Mouse (Mus musculus) liver, postnatal 0 days (tissue): ENCODE results near the gene Wdr20. TPM values are rescaled to one million over a fixed set of nuclear protein-coding genes. Genes with fewer than 3 reads are reported as not detected.

Source experiments
- ATAC-seq: fragments of 200-750 bp; cut with Nextera tagmentation; 2 replicates; pipeline ENCODE4 v1.8.0; 2017; ENCODE audit warnings: mild to moderate bottlenecking, moderate library complexity
- DNase-seq: peaks from one replicate; pipeline ENCODE4 v3.0.0-alpha.2; 2016
- H3K27ac ChIP-seq: fragments of 300-500 bp; sonication (generic); 2 replicates; pipeline ENCODE4 v1.5.1; 2014; ENCODE audit warnings: antibody characterized with exemption, moderate library complexity, mild to moderate bottlenecking, low read depth
- H3K27me3 ChIP-seq: fragments of 300-500 bp; sonication (generic); 2 replicates; pipeline ENCODE4 v1.6.1; 2014; ENCODE audit warnings: low read length, control low read depth, mixed read lengths; ENCODE audit not compliant: insufficient read depth
- H3K36me3 ChIP-seq: fragments of 300-500 bp; sonication (generic); replicated peaks from 2 replicates; pipeline ENCODE4 v1.6.1; 2014; ENCODE audit warnings: mild to moderate bottlenecking, control low read depth, low read length, moderate library complexity, mixed read lengths; ENCODE audit not compliant: insufficient read depth
- H3K4me1 ChIP-seq: fragments of 300-500 bp; sonication (generic); 2 replicates; pipeline ENCODE4 v1.6.1; 2014; ENCODE audit warnings: antibody characterized with exemption, mild to moderate bottlenecking, control low read depth; ENCODE audit not compliant: insufficient read depth
- H3K4me2 ChIP-seq: fragments of 300-500 bp; sonication (generic); 2 replicates; pipeline ENCODE4 v1.6.1; 2014; ENCODE audit warnings: low read depth, mild to moderate bottlenecking, low read length, moderate library complexity, mixed read lengths
- H3K4me3 ChIP-seq: fragments of 300-500 bp; sonication (generic); 2 replicates; pipeline ENCODE4 v1.5.1; 2014; ENCODE audit warnings: low read depth, low read length
- H3K9ac ChIP-seq: fragments of 300-500 bp; sonication (generic); replicated peaks from 2 replicates; pipeline ENCODE4 v1.6.1; 2014; ENCODE audit warnings: mild to moderate bottlenecking, moderate library complexity
- H3K9me3 ChIP-seq: fragments of 300-500 bp; sonication (generic); 2 replicates; pipeline ENCODE4 v1.6.1; 2016; ENCODE audit warnings: mild to moderate bottlenecking, control low read depth, low read length, mixed read lengths
- CTCF ChIP-seq: sonication (generic); IDR thresholded peaks from 2 replicates; pipeline ENCODE4 v1.5.1; 2016; ENCODE audit warnings: antibody characterized with exemption, low read depth
- EP300 ChIP-seq: IDR thresholded peaks from 2 replicates; pipeline ENCODE4 v1.6.1; 2016; ENCODE audit warnings: antibody characterized with exemption, low read depth, mild to moderate bottlenecking
- WGBS: fragments of 180-500 bp; shearing (Covaris S2); extraction: QIAGEN DNeasy Blood & Tissue Kit; methylation state at CpG from one replicate; pipeline ENCODE4 v1.1.7; 2014; ENCODE audit not compliant: insufficient replicate concordance; 5-methylcytosine and 5-hydroxymethylcytosine counted together
- polyA plus RNA-seq: library from polyadenylated mRNA; unstranded; fragments of >200 nt; fragmentation: Nextera tagmentation; extraction: Ambion mirVana; gene quantifications from 2 replicates; pipeline ENCODE4 v1.2.1, GENCODE M21; 2015

Wdr20 gene
- polyA plus RNA-seq, 1 experiment from 2014 or later: 6.4 TPM

DNA sequence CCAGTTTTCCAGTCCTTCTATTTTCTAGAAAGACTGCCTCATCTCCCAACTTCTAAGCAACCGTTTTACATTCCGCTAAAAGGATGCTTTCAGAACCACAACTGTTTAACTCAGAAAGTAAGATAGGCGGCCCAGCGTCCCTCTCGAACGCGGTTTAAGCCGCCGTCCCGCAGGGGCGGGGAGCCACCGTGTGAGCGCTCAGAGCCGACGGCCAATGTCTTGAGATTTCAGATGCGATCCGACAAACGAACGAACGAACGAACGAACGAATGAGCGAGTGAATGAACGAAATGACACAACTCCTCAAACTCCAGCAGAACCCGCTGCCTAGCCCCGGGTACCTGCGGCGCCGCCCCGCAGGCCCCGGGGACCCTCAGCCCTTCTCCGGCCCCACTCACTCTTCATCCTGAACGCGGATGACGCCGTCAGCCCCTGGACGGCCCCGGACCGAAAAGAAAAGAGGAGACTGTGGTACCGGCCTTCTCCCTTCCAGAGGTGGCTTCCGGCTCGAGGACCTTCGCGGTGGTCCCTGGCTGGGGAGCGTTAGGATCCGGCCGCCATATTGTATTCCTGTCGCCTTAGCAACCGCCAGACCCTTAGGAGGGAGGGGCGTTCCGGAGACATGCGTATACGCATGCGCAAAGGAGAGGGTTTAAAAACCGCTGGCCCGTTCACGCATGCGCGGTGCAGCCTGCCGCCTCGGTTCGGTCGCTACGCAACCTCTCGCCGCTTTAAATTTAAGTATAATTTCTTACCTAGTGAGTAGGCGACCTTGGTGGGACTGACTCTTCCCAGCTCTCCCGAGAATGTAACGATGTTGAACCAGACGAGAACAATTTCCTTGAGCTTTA is 102.8 kb downstream of the Wdr20 start, which contains the start of gene Mok:
Mok (minus strand) TSS at position 592 of the 851 bp plus-strand sequence.
- TF ChIP-seq EP300: no peak
- no peak for TF ChIP-seq CTCF

DNA sequence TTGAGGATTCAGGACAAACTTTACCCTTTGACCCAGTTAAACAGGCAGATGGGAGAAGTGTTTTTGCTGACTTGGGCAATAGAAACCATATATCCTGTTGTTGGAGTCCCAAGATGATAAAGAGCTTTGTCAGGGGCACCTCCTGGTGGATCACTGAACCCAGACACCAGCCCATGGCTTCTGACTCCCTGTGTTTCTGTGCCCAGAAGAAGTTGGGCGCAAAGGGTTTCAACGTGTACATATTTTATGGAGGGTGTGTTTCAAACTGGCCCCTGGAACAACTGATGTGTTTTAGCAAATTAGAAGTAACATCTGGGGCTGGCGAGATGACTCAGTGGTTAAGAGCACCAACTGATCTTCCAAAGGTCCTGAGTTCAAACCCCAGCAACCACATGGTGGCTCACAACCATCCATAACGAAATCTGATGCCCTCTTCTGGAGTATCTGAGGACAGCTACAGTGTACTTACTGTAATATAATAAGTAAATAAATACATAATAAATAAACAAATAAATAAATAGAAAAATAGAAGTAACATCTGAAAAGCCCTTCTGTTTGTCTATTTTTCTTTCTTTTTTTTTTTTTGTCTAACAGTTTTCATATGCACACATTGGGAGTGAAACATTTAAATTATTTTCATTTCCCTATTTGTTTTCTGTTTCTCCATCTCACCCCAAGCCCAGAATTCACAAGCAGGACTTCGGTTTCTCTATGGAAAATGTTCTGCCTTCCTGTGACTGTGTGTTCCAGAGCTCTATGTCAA is 104.2 kb downstream of the Wdr20 start:
- 0 out of 2 replicates have a peak overlapping the region, but pooled peaks have one; percentile 82 for H3K4me2 ChIP-seq
- WGBS: 74% methylated on average over 5 of the region's 5 CpGs
- no peak overlapping the region for H3K4me3 ChIP-seq
- H3K9ac ChIP-seq: no peak overlapping the region
- H3K9me3 ChIP-seq: no peaks in the 10 kb centered on the region
- no peak for TF ChIP-seq CTCF
- TF ChIP-seq EP300: no peak
- H3K4me1 ChIP-seq: peaks cover 28% of the 10 kb centered on the region
- ATAC-seq (no peak), DNase-seq (no peak)
- H3K27me3 ChIP-seq: no peaks in the 10 kb centered on the region
- H3K27ac ChIP-seq: no peak overlapping the region
- no peaks in the 10 kb centered on the region for H3K36me3 ChIP-seq

More for the DNA sequence above, 102.8 kb downstream of the Wdr20 start, which contains the start of gene Mok:
- H3K4me1 ChIP-seq: peaks cover 20% of the 10 kb centered on the region
- DNase-seq (peak; percentile 94), ATAC-seq (peak; percentile 48)
- no peak within 1 kb of the TSS for H3K27ac ChIP-seq
- H3K27me3 ChIP-seq: no peaks in the 10 kb centered on the region
- WGBS: under 1% methylated on average over 71 of the region's 71 CpGs
- peak within 1 kb of the TSS; percentile 2; the same call in 1 of the 2 replicates for H3K9ac ChIP-seq
- H3K36me3 ChIP-seq: no peaks in the 10 kb centered on the region
- H3K4me2 ChIP-seq: peak within 1 kb of the TSS; percentile 82
- H3K9me3 ChIP-seq: no peaks in the 10 kb centered on the region
- H3K4me3 ChIP-seq: peak within 1 kb of the TSS; percentile 60

DNA sequence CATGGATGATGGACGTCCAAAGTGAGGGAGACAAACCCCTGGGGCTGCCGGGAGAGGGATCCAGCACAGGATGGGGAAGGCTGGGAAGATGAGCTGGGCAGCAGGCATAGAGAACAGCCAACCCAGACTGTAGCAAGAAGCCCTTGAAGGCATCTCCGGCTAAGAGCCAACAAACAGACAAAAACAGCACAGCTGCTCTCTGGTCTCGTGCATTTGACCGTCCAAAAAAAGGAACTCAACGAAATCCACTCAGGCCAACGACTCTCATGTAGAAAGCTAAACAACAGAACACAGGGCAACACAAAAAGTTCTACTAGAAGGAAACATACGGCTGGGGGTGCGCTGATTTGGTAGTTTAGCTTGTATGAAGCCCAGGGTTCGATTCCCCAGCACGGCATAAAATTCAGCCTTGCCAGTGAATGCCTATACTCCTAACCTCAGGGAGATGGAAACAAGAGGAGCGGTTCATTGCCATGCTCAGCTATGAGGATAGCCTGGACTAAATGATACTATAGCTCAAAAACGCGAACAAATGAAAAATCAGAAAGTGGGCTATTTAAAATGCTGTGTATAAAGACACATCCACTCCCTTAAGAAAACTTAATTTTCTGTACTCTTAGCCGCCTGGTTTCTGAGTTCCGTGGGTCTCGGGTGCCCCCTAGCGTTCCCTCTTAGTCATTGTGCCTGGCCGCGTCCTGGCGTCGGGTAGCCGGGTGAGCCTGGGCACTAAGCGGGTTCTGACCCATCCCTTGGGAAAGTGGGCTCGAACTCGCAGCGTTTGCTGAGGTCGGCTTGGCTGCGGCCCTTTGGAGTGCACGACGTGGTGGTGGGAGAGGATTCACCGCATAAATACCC is 105.7 kb downstream of the Wdr20 start:
- 16% methylated on average over 32 of the region's 32 CpGs for WGBS
- H3K27me3 ChIP-seq: no peaks in the 10 kb centered on the region
- H3K27ac ChIP-seq: no peak overlapping the region
- peak overlapping the region; percentile 69 for H3K9ac ChIP-seq
- TF ChIP-seq CTCF (peak; percentile 97), EP300 (no peak)
- no peaks in the 10 kb centered on the region for H3K9me3 ChIP-seq
- peak; percentile 90 for DNase-seq
- peak overlapping the region; percentile 56 for H3K4me3 ChIP-seq
- ATAC-seq: peak; percentile 50
- no peaks in the 10 kb centered on the region for H3K36me3 ChIP-seq
- H3K4me2 ChIP-seq: peak overlapping the region; percentile 79
- peaks cover 28% of the 10 kb centered on the region for H3K4me1 ChIP-seq

GRCm38 (mm10) chr12:110844227-110845130 is 106.7 kb downstream of the Wdr20 start:
- Histone ChIP-seq H3K4me2 (peak overlapping the region; percentile 79), H3K9ac (peak overlapping the region; percentile 69), H3K9me3 (no peaks in the 10 kb centered on the region), H3K27ac (peak overlapping the region; percentile 76), H3K4me1 (peaks cover 28% of the 10 kb centered on the region), H3K27me3 (no peaks in the 10 kb centered on the region), H3K36me3 (no peaks in the 10 kb centered on the region), H3K4me3 (peak overlapping the region; percentile 56)
- ATAC-seq (peak; percentile 35), DNase-seq (peak; percentile 38)
- TF ChIP-seq CTCF (no peak; the same call in 1 of the 2 replicates), EP300 (no peak)
- WGBS: 1% methylated on average over 42 of the region's 42 CpGs
